Mouse (Mus musculus): Measurements from ENCODE around the gene Cog5. TPM values are rescaled to one million over a fixed set of nuclear protein-coding genes. Genes with fewer than 3 reads are reported as not detected.

Cog5 gene
- polyA plus RNA-seq, 1 experiment from 2014 or later, result 31.3 TPM

DNA sequence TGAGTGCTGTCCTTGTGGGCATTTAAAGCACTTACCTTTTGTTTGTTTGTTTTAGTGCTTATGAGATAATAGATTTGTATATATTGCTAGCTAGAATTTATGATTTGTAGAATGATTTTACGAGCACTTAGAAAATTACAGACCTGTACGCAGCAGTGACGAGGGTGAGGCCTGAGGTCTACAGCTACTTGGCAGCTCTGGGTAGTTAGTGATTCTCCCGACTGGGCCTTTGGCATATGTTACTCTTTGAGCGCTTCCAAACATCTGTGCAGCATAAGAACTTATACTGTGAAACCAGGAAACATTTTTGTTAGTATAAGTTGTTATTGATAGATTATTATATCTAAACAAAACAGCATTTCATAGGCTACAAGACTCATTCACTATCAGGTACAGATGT, 46.7 kb downstream of the Cog5 start:
- Histone ChIP-seq H3K9me3 (replicated peaks; ENCODE audit: control insufficient read depth, low read length) (0 out of 2 replicates have a peak, but pooled peaks cover 5% of the 10 kb centered on the region), H3K27me3 (ENCODE audit: control insufficient read depth, insufficient read depth, low read length) (no peaks in the 10 kb centered on the region), H3K4me2 (ENCODE audit: low read depth, low read length) (no peak overlapping the region), H3K36me3 (ENCODE audit: control insufficient read depth, insufficient read depth, low read length) (peaks cover 8% of the 10 kb centered on the region; the same call in 1 of the 2 replicates), H3K9ac (ENCODE audit: low read length) (no peak overlapping the region), H3K27ac (ENCODE audit: low read length) (no peak overlapping the region), H3K4me1 (ENCODE audit: control insufficient read depth, insufficient read depth, low read length) (no peaks in the 10 kb centered on the region), H3K4me3 (replicated peaks; ENCODE audit: low read length) (no peak overlapping the region)
- no peak for ATAC-seq (ENCODE audit: insufficient read depth, low FRiP score)
- WGBS, result 64% methylated on average over 5 of the region's 5 CpGs

DNA sequence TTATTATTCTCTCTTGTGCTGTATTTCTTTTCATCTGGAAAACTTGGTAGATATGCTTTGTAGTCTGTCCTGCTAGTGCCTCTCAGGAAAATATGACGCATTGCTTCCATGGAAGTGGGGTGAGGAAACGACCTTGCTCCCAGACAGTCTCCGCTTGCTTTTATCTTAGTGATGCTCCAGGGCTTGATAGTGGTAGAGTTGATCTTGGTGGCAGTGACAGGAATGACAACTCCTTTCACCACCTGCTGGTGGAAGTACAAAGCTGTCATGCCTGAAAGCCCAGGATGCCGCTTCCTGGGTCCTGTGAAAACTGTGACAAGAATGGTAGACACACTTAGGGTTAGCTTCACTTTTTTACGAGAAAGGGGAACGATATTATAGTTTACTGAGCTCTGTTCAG, 49.2 kb downstream of the Cog5 start:
- no peaks in the 10 kb centered on the region for H3K36me3 ChIP-seq (ENCODE audit: control insufficient read depth, insufficient read depth, low read length)
- ATAC-seq (ENCODE audit: insufficient read depth, low FRiP score), result no peak
- 85% methylated on average over 6 of the region's 6 CpGs for WGBS

DNA sequence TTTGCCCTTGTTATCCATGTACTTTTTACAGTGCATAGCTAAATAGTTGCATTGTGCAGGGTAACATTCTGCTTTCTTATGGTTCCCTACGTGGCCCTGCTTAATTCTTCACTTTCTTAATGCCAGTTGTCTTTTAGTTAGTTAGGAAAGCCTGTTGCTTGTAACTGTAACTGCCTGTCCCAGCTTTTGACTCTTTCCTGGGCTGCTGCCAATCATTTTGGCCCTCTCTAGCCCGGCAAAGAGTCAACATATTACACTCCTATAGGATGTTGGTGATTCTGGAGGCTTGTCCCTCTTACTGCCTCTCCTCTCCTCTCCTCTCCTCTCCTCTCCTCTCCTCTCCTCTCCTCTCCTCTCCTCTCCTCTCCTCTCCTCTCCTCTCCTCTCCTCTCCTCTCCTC, 51.5 kb downstream of the Cog5 start:
- H3K4me3 ChIP-seq (replicated peaks; ENCODE audit: low read length), result no peak overlapping the region
- H3K9ac ChIP-seq (ENCODE audit: low read length), result no peak overlapping the region
- no peaks in the 10 kb centered on the region for H3K27me3 ChIP-seq (ENCODE audit: control insufficient read depth, insufficient read depth, low read length)
- H3K9me3 ChIP-seq (replicated peaks; ENCODE audit: control insufficient read depth, low read length), result no peaks in the 10 kb centered on the region
- WGBS, result 26% methylated on average over 2 of the region's 2 CpGs
- H3K4me2 ChIP-seq (ENCODE audit: low read depth, low read length), result no peak overlapping the region
- no peaks in the 10 kb centered on the region for H3K36me3 ChIP-seq (ENCODE audit: control insufficient read depth, insufficient read depth, low read length)
- no peaks in the 10 kb centered on the region for H3K4me1 ChIP-seq (ENCODE audit: control insufficient read depth, insufficient read depth, low read length)
- ATAC-seq (ENCODE audit: insufficient read depth, low FRiP score), result no peak
- no peak overlapping the region for H3K27ac ChIP-seq (ENCODE audit: low read length)

More for the DNA sequence above, 49.2 kb downstream of the Cog5 start:
- H3K4me3 ChIP-seq (replicated peaks; ENCODE audit: low read length), result no peak overlapping the region
- no peaks in the 10 kb centered on the region for H3K9me3 ChIP-seq (replicated peaks; ENCODE audit: control insufficient read depth, low read length)
- H3K27me3 ChIP-seq (ENCODE audit: control insufficient read depth, insufficient read depth, low read length), result no peaks in the 10 kb centered on the region
- H3K9ac ChIP-seq (ENCODE audit: low read length), result no peak overlapping the region
- no peak overlapping the region for H3K27ac ChIP-seq (ENCODE audit: low read length)
- H3K4me2 ChIP-seq (ENCODE audit: low read depth, low read length), result no peak overlapping the region
- no peaks in the 10 kb centered on the region for H3K4me1 ChIP-seq (ENCODE audit: control insufficient read depth, insufficient read depth, low read length)

DNA sequence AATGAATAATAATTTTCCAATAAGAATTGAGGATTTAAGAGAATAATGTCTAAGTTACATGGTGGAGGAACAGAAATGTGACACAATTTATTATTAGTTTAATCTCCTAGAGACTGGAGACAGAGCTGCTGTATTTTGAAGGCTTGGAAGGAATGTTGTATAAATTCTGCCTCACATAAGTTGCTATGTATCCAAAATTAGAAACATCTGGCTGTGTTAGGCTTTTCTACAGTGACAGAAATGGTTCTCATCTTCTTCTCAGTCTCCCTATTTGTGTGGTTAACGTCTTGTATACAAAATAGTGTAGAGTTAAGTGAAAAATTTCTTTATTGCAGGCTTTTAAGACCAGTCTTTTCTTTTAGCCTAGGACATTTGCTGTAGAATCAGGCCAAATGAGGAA, 52.9 kb downstream of the Cog5 start:
- no peak overlapping the region for H3K4me2 ChIP-seq (ENCODE audit: low read depth, low read length)
- ATAC-seq (ENCODE audit: insufficient read depth, low FRiP score), result no peak
- H3K27me3 ChIP-seq (ENCODE audit: control insufficient read depth, insufficient read depth, low read length), result no peaks in the 10 kb centered on the region
- no peak overlapping the region for H3K27ac ChIP-seq (ENCODE audit: low read length)
- 44% methylated on average over 1 of the region's 1 CpGs for WGBS
- no peaks in the 10 kb centered on the region for H3K36me3 ChIP-seq (ENCODE audit: control insufficient read depth, insufficient read depth, low read length)
- H3K4me1 ChIP-seq (ENCODE audit: control insufficient read depth, insufficient read depth, low read length), result no peaks in the 10 kb centered on the region
- no peaks in the 10 kb centered on the region for H3K9me3 ChIP-seq (replicated peaks; ENCODE audit: control insufficient read depth, low read length)
- no peak overlapping the region for H3K4me3 ChIP-seq (replicated peaks; ENCODE audit: low read length)
- no peak overlapping the region for H3K9ac ChIP-seq (ENCODE audit: low read length)

DNA sequence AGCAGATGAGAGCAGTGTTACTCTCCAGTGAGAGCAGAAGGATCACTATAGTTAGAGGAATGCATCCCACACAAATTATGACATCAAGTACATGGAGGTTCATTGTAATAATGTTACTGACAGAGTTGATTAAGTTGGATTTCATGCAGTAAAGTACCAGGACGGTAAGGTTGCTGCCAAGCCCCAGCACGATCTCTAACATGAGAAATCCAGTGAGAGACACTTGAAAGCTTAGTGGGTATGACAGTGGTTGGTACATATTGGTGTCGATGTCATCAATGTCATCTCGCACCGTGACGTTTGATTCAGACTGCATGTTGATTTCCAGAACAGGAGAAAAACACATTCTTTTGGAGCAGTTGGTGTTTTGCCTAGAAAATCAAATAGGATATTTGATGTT, 55.0 kb downstream of the Cog5 start:
- Histone ChIP-seq H3K4me3 (replicated peaks; ENCODE audit: low read length) (no peak overlapping the region), H3K36me3 (ENCODE audit: control insufficient read depth, insufficient read depth, low read length) (no peaks in the 10 kb centered on the region), H3K27ac (ENCODE audit: low read length) (no peak overlapping the region), H3K9ac (ENCODE audit: low read length) (no peak overlapping the region), H3K27me3 (ENCODE audit: control insufficient read depth, insufficient read depth, low read length) (no peaks in the 10 kb centered on the region), H3K4me2 (ENCODE audit: low read depth, low read length) (no peak overlapping the region), H3K9me3 (replicated peaks; ENCODE audit: control insufficient read depth, low read length) (no peaks in the 10 kb centered on the region), H3K4me1 (ENCODE audit: control insufficient read depth, insufficient read depth, low read length) (no peaks in the 10 kb centered on the region)
- 83% methylated on average over 6 of the region's 6 CpGs for WGBS
- no peak for ATAC-seq (ENCODE audit: insufficient read depth, low FRiP score)

DNA sequence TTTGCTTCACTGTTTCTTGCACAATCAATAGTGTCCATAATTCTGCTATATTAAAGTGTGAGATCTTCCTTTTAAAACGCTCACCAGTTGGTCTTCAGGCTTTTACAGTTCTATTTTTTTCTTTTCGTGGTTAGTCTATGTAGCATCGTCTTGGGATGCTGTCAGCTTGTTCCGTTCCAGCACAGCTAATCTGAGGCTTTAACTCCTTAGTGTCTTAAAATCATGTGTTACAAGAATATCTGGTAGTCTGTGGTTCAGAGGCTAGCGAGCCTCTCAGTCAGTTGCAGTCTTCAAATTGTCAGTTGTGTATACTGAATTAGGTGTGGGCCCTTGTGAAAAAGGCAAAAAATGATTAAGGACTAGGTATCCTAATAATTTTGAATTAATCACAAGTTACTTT, 57.6 kb downstream of the Cog5 start:
- no peak overlapping the region for H3K4me3 ChIP-seq (replicated peaks; ENCODE audit: low read length)
- H3K9me3 ChIP-seq (replicated peaks; ENCODE audit: control insufficient read depth, low read length), result no peaks in the 10 kb centered on the region
- ATAC-seq (ENCODE audit: insufficient read depth, low FRiP score), result no peak
- H3K4me2 ChIP-seq (ENCODE audit: low read depth, low read length), result no peak overlapping the region
- no peaks in the 10 kb centered on the region for H3K27me3 ChIP-seq (ENCODE audit: control insufficient read depth, insufficient read depth, low read length)
- no peaks in the 10 kb centered on the region for H3K4me1 ChIP-seq (ENCODE audit: control insufficient read depth, insufficient read depth, low read length)
- H3K36me3 ChIP-seq (ENCODE audit: control insufficient read depth, insufficient read depth, low read length), result no peaks in the 10 kb centered on the region
- H3K9ac ChIP-seq (ENCODE audit: low read length), result no peak overlapping the region
- no peak overlapping the region for H3K27ac ChIP-seq (ENCODE audit: low read length)
- WGBS, result 49% methylated on average over 5 of the region's 5 CpGs

DNA sequence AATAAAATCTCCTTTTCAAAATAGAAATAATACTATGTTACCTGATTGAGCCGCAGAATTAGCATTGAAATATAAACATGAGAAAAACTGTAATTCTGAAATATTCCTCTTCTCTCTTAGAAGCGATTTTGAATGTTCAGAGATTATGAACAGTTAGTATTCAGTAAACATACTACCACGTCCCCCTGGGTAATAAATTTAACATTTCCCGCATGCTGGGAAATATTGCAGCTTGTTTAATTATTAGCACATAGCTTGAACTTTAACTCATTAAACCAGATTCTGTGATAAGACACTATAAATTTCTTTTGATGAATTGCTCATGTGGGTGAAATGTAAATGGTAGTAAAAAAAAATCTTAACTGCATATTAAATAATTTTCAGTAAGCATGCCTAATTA, 58.1 kb downstream of the Cog5 start:
- no peaks in the 10 kb centered on the region for H3K36me3 ChIP-seq (ENCODE audit: control insufficient read depth, insufficient read depth, low read length)
- H3K9me3 ChIP-seq (replicated peaks; ENCODE audit: control insufficient read depth, low read length), result no peaks in the 10 kb centered on the region
- no peak overlapping the region for H3K4me2 ChIP-seq (ENCODE audit: low read depth, low read length)
- no peak for ATAC-seq (ENCODE audit: insufficient read depth, low FRiP score)
- 60% methylated on average over 4 of the region's 4 CpGs for WGBS
- no peaks in the 10 kb centered on the region for H3K4me1 ChIP-seq (ENCODE audit: control insufficient read depth, insufficient read depth, low read length)
- no peak overlapping the region for H3K9ac ChIP-seq (ENCODE audit: low read length)
- no peak overlapping the region for H3K27ac ChIP-seq (ENCODE audit: low read length)
- no peaks in the 10 kb centered on the region for H3K27me3 ChIP-seq (ENCODE audit: control insufficient read depth, insufficient read depth, low read length)
- H3K4me3 ChIP-seq (replicated peaks; ENCODE audit: low read length), result no peak overlapping the region

DNA sequence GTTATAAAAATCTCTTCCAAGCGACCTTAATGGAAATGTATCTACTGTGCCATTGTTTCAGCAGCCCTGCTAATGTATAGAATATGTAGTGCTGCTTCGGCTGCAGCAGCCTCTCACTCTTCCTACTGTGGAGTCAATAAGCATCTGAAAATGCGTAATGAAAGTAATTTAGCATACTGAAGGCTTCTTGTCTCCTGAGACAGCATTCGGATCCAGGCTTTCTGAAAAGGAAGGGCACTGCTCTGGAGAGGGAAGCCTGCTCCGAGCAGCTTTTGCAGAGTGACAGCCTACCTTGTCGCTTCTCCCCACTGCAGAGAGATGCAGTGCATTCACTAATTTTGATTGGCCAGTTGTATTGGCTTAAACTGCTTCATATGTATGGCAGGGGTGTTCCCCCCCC, 58.9 kb downstream of the Cog5 start, which contains the start of gene Gpr22:
Gene Gpr22 (minus strand): TSS at position 348 of the 400 bp plus-strand sequence.
- H3K4me2 ChIP-seq (ENCODE audit: low read depth, low read length), result no peak within 1 kb of the TSS
- no peaks in the 10 kb centered on the region for H3K9me3 ChIP-seq (replicated peaks; ENCODE audit: control insufficient read depth, low read length)
- no peaks in the 10 kb centered on the region for H3K36me3 ChIP-seq (ENCODE audit: control insufficient read depth, insufficient read depth, low read length)
- H3K9ac ChIP-seq (ENCODE audit: low read length), result no peak within 1 kb of the TSS
- ATAC-seq (ENCODE audit: insufficient read depth, low FRiP score), result no peak
- H3K27ac ChIP-seq (ENCODE audit: low read length), result no peak within 1 kb of the TSS
- H3K4me1 ChIP-seq (ENCODE audit: control insufficient read depth, insufficient read depth, low read length), result no peaks in the 10 kb centered on the region
- H3K27me3 ChIP-seq (ENCODE audit: control insufficient read depth, insufficient read depth, low read length), result no peaks in the 10 kb centered on the region
- no peak within 1 kb of the TSS for H3K4me3 ChIP-seq (replicated peaks; ENCODE audit: low read length)
- WGBS, result 49% methylated on average over 6 of the region's 6 CpGs

DNA sequence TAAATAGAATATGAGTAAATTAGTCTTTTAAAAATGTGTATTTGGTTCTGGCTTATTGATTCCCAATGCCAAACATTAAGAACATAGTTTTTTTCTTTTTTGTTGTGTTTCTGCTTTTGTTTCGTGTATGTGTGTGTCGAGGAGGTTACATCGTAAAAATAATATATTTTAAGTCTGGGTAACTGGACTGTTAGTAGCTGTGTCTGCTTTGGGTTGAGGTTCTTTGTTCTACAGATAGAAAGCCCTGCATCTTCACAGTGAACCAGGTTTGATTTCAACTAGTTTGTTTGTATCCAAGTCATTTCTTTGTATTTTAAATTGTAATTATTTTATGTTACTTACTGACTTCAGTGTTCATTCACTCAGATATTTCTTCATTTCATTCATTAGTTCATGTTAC, 59.4 kb downstream of the Cog5 start:
- ATAC-seq (ENCODE audit: insufficient read depth, low FRiP score), result no peak
- H3K9ac ChIP-seq (ENCODE audit: low read length), result no peak overlapping the region
- H3K4me3 ChIP-seq (replicated peaks; ENCODE audit: low read length), result no peak overlapping the region
- H3K27me3 ChIP-seq (ENCODE audit: control insufficient read depth, insufficient read depth, low read length), result no peaks in the 10 kb centered on the region
- no peaks in the 10 kb centered on the region for H3K9me3 ChIP-seq (replicated peaks; ENCODE audit: control insufficient read depth, low read length)
- no peaks in the 10 kb centered on the region for H3K4me1 ChIP-seq (ENCODE audit: control insufficient read depth, insufficient read depth, low read length)
- no peak overlapping the region for H3K27ac ChIP-seq (ENCODE audit: low read length)
- H3K4me2 ChIP-seq (ENCODE audit: low read depth, low read length), result no peak overlapping the region
- 90% methylated on average over 3 of the region's 3 CpGs for WGBS
- H3K36me3 ChIP-seq (ENCODE audit: control insufficient read depth, insufficient read depth, low read length), result no peaks in the 10 kb centered on the region

Data from stomach, embryonic 16.5 days (tissue).